Mouse (Mus musculus): ENCODE results near the gene Klk11. TPM values are rescaled to one million over a fixed set of nuclear protein-coding genes. Genes with fewer than 3 reads are reported as not detected.
A peak's percentile ranks its signal among the peaks of the same experiment; 100 is the strongest.

Gene Klk11
- polyA plus RNA-seq, 1 experiment: not detected

DNA sequence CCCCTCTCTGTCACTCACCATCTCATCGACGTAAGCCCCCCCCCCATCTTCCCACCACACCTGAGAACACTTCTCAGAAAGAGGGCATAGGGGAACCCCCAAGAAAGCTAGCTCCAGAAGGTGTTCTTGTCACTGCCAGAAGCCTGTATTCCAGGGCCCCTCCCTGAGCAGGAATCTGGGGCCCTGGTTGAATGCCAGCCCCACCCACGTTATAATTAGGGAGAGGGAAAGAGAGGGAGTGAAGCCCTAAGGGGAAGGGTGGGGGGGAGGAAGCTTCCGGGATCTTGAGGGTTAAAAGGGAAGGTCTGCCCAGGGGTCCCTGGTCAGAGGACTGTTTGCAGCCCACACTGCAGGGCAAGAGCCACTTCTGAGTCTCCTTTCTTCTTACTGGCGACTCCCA, 6.3 kb downstream of the Klk11 start, which contains the start of gene Klk10:
TSS of gene Klk10 (plus strand) at position 290 of the 400 bp plus-strand sequence.
- H3K27ac ChIP-seq (ENCODE audit: insufficient read depth, low read depth, low read length): no peak within 1 kb of the TSS
- no peak for DNase-seq
- no peak for TF ChIP-seq POLR2A (IDR thresholded peaks at IDR 0.05; ENCODE audit: low read depth, low read length)
- TF ChIP-seq CTCF (conservative IDR thresholded peaks at IDR 0.05; ENCODE audit: insufficient read depth, insufficient read length, low read depth, low read length): no peak
- no peaks in the 10 kb centered on the region for H3K4me1 ChIP-seq (ENCODE audit: control insufficient read depth, insufficient read depth, low read length)
- WGBS: 48% methylated on average over 5 of the region's 5 CpGs
- no peaks in the 10 kb centered on the region for H3K36me3 ChIP-seq (ENCODE audit: control insufficient read depth, insufficient read depth, low read length)
- no peak within 1 kb of the TSS for H3K4me3 ChIP-seq (ENCODE audit: insufficient read depth, low read depth, low read length)
- H3K27me3 ChIP-seq (replicated peaks; ENCODE audit: control insufficient read depth, insufficient read depth, low read length): no peaks in the 10 kb centered on the region

DNA sequence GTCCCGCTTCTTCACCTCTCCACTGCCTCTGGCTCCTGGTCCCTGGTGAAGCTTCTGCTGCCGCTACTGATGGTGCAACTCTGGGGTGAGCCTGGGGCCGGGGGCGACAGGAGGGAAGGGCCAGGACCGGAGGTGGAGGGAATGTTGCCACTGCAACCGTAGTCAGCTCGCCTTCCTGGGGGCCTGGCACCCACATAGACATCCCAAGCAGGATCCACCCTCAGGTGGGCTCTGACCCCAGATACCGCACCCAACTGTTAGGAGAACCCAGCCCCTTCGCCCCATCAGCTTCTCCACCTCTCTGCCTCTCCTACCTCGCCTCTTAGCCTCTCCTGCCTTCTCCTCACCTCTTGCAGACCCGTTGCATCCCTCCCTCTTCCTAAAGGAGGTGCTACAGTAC, 7.1 kb downstream of the Klk11 start:
- Histone ChIP-seq H3K27ac (ENCODE audit: insufficient read depth, low read depth, low read length) (no peak overlapping the region), H3K4me3 (ENCODE audit: insufficient read depth, low read depth, low read length) (no peak overlapping the region), H3K27me3 (replicated peaks; ENCODE audit: control insufficient read depth, insufficient read depth, low read length) (no peaks in the 10 kb centered on the region), H3K36me3 (ENCODE audit: control insufficient read depth, insufficient read depth, low read length) (no peaks in the 10 kb centered on the region), H3K4me1 (ENCODE audit: control insufficient read depth, insufficient read depth, low read length) (no peaks in the 10 kb centered on the region)
- TF ChIP-seq POLR2A (IDR thresholded peaks at IDR 0.05; ENCODE audit: low read depth, low read length): no peak
- no peak for TF ChIP-seq CTCF (conservative IDR thresholded peaks at IDR 0.05; ENCODE audit: insufficient read depth, insufficient read length, low read depth, low read length)
- no peak for DNase-seq
- 91% methylated on average over 11 of the region's 11 CpGs for WGBS

DNA sequence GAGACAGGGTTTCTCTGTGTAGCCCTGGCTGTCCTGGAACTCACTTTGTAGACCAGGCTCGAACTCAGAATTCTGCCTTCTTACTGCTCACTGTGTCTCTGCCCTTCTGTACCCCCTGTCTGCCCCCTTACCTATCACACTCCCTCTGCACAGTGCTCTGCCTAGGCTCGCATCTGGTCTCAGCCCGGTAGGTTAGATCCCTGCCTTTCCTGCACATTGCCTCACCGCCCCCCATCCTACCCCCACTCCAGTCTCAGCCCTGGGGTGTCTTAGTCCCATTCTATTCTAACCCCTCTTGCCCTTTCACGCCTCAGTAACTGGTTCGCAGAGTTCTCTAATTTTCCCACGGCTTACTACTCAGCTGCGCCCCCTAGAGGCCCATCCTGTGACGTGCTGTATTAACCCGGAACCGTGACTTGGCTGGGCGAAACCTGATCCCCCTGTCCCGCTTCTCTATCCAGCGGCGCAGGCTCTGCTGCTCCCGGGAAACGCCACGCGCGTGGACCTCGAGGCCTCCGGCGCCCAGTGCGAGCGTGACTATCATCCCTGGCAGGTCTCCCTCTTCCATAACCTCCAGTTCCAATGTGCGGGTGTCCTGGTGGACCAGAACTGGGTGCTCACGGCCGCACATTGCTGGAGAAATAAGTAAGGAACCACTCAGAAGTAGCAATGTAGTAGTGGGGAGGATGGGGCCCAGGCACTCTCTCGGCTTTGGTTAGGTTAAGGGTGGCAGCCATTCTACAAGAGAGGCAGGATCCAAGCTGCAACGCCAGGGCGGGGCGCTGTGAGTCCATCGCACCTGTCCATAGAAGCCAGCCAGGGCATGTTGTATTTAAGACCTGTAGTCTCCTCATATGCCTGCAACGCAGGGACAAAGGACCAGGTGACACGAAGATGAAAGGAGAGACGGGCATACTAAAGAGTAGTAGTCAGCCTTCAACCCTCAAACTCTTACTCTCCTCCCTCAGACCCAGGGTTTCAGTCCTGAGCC, 8.2 kb downstream of the Klk11 start:
- Histone ChIP-seq H3K27me3 (replicated peaks; ENCODE audit: control insufficient read depth, insufficient read depth, low read length) (no peaks in the 10 kb centered on the region), H3K4me1 (ENCODE audit: control insufficient read depth, insufficient read depth, low read length) (no peaks in the 10 kb centered on the region), H3K27ac (ENCODE audit: insufficient read depth, low read depth, low read length) (no peak overlapping the region), H3K36me3 (ENCODE audit: control insufficient read depth, insufficient read depth, low read length) (no peaks in the 10 kb centered on the region), H3K4me3 (ENCODE audit: insufficient read depth, low read depth, low read length) (peak overlapping the region; percentile 2; the same call in 1 of the 2 replicates)
- 8% methylated on average over 36 of the region's 36 CpGs for WGBS
- TF ChIP-seq POLR2A (IDR thresholded peaks at IDR 0.05; ENCODE audit: low read depth, low read length) (no peak), CTCF (conservative IDR thresholded peaks at IDR 0.05; ENCODE audit: insufficient read depth, insufficient read length, low read depth, low read length) (peak; percentile 77)
- peak; percentile 76 for DNase-seq

DNA sequence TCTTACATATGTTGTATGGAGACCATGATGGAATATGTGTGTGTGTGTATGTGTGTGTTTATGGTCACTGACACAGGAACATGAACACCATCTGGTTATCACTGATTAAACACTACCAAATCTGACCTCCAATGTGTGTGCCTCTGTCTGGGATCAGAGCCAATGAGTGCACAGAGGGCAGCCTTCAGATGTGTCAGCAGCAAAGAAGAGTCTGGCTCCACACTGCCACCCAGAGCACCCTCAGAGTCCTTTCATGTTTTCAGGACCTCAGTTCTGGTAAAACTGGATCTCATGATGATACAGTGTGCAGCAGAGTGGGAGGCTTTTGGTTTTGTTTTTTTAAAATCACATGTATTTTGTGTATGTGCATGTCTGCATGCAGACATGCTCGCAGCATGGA, 10.9 kb downstream of the Klk11 start:
- 0 out of 2 replicates have a peak, but pooled peaks have one; percentile 30 for TF ChIP-seq CTCF (conservative IDR thresholded peaks at IDR 0.05; ENCODE audit: insufficient read depth, insufficient read length, low read depth, low read length)
- no peak for TF ChIP-seq POLR2A (IDR thresholded peaks at IDR 0.05; ENCODE audit: low read depth, low read length)
- H3K27me3 ChIP-seq (replicated peaks; ENCODE audit: control insufficient read depth, insufficient read depth, low read length): no peaks in the 10 kb centered on the region
- H3K36me3 ChIP-seq (ENCODE audit: control insufficient read depth, insufficient read depth, low read length): no peaks in the 10 kb centered on the region
- WGBS: 87% methylated on average over 1 of the region's 1 CpGs
- no peak overlapping the region for H3K4me3 ChIP-seq (ENCODE audit: insufficient read depth, low read depth, low read length)
- peak; percentile 39 for DNase-seq
- no peaks in the 10 kb centered on the region for H3K4me1 ChIP-seq (ENCODE audit: control insufficient read depth, insufficient read depth, low read length)
- no peak overlapping the region for H3K27ac ChIP-seq (ENCODE audit: insufficient read depth, low read depth, low read length)

DNA sequence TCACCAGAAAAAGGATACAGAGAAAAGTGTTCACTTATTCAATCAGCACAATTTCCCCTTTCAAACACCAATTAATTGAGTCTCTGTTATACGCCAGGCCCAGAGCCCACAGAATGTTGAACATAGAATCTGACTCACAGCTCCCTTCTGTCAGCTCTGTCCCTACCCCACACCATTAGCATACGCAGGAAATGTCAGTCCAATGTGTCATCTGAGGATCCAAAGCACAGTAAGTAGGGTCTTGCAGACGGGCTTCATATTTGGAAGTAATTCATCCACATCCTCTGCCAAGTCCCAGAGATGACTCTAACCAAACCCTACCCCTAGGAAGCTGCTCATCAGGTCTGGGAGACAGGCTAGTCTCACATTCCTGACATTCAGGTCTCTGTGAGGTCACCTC, 13.7 kb downstream of the Klk11 start:
- DNase-seq: no peak
- WGBS: 78% methylated on average over 3 of the region's 3 CpGs
- Histone ChIP-seq H3K27me3 (replicated peaks; ENCODE audit: control insufficient read depth, insufficient read depth, low read length) (no peaks in the 10 kb centered on the region), H3K36me3 (ENCODE audit: control insufficient read depth, insufficient read depth, low read length) (no peaks in the 10 kb centered on the region), H3K27ac (ENCODE audit: insufficient read depth, low read depth, low read length) (no peak overlapping the region), H3K4me3 (ENCODE audit: insufficient read depth, low read depth, low read length) (no peak overlapping the region), H3K4me1 (ENCODE audit: control insufficient read depth, insufficient read depth, low read length) (no peaks in the 10 kb centered on the region)
- TF ChIP-seq POLR2A (IDR thresholded peaks at IDR 0.05; ENCODE audit: low read depth, low read length): no peak
- TF ChIP-seq CTCF (conservative IDR thresholded peaks at IDR 0.05; ENCODE audit: insufficient read depth, insufficient read length, low read depth, low read length): no peak

DNA sequence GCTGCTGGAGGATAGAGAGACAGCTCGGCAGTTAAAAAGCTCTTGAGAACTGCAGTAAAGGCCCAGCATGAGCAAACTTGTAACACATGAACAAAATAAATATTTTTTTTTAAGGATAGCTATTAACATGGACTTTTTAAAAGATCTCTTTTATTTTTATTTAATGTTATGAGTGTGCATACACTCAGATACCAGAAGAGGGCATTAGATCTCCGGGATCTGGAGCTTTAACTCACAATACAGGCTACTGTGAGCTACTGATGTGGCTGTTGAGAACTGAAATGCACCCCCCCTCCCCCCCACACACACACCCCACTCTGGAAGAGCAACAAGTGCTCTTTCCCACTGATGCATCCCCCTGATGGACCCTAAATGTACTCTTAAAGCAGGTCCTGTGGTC, 14.9 kb downstream of the Klk11 start:
- 64% methylated on average over 2 of the region's 2 CpGs for WGBS
- H3K4me3 ChIP-seq (ENCODE audit: insufficient read depth, low read depth, low read length): no peak overlapping the region

DNA sequence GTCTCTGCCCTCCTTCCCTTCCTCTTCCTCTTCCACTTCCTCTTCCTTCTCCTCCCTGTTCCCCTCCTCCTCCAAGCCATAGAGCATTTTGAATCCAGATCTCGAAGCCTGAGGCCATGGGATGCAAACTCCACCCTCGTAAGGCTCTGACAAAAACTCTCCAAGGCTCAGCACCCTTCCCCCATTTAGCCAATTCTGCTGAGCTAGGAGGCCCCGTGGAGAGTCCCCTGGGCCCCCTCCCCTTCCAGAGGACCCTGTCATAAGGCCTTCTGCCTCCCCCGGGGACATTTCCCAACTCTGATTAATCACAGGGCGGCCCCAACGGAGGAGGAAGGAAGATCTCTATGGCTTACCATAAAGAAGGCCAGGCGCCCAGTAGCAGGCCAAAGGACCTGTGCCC, 17.2 kb downstream of the Klk11 start, which contains the start of gene Klk9:
TSS of gene Klk9 (plus strand) at position 301 of the 400 bp plus-strand sequence.
- no peak for TF ChIP-seq POLR2A (IDR thresholded peaks at IDR 0.05; ENCODE audit: low read depth, low read length)
- no peak for TF ChIP-seq CTCF (conservative IDR thresholded peaks at IDR 0.05; ENCODE audit: insufficient read depth, insufficient read length, low read depth, low read length)
- Histone ChIP-seq H3K4me1 (ENCODE audit: control insufficient read depth, insufficient read depth, low read length) (no peaks in the 10 kb centered on the region), H3K36me3 (ENCODE audit: control insufficient read depth, insufficient read depth, low read length) (no peaks in the 10 kb centered on the region), H3K27ac (ENCODE audit: insufficient read depth, low read depth, low read length) (no peak within 1 kb of the TSS), H3K4me3 (ENCODE audit: insufficient read depth, low read depth, low read length) (no peak within 1 kb of the TSS), H3K27me3 (replicated peaks; ENCODE audit: control insufficient read depth, insufficient read depth, low read length) (no peaks in the 10 kb centered on the region; the same call in 1 of the 2 replicates)
- no peak for DNase-seq
- WGBS: 76% methylated on average over 7 of the region's 7 CpGs

More for the DNA sequence above, 14.9 kb downstream of the Klk11 start:
- no peak for DNase-seq
- Histone ChIP-seq H3K27ac (ENCODE audit: insufficient read depth, low read depth, low read length) (no peak overlapping the region), H3K27me3 (replicated peaks; ENCODE audit: control insufficient read depth, insufficient read depth, low read length) (no peaks in the 10 kb centered on the region; the same call in 1 of the 2 replicates), H3K36me3 (ENCODE audit: control insufficient read depth, insufficient read depth, low read length) (no peaks in the 10 kb centered on the region), H3K4me1 (ENCODE audit: control insufficient read depth, insufficient read depth, low read length) (no peaks in the 10 kb centered on the region)
- no peak for TF ChIP-seq CTCF (conservative IDR thresholded peaks at IDR 0.05; ENCODE audit: insufficient read depth, insufficient read length, low read depth, low read length)
- no peak for TF ChIP-seq POLR2A (IDR thresholded peaks at IDR 0.05; ENCODE audit: low read depth, low read length)
